Mouse (Mus musculus) olfactory bulb, adult 2 months (tissue): ENCODE results near the gene Agtrap. TPM values are rescaled to one million over a fixed set of nuclear protein-coding genes. Genes with fewer than 3 reads are reported as not detected.

Experiments used
- H3K27ac ChIP-seq: fragments of 200-500 bp; 2 replicates; pipeline ENCODE4 v1.5.1; 2012; ENCODE audit warnings: low read depth, low read length; ENCODE audit not compliant: insufficient read depth
- H3K4me1 ChIP-seq: fragments of 200-500 bp; 2 replicates; pipeline ENCODE4 v1.6.1; 2012; ENCODE audit warnings: low read length; ENCODE audit not compliant: control insufficient read depth, insufficient read depth
- H3K4me3 ChIP-seq: fragments of 200-500 bp; 2 replicates; pipeline ENCODE4 v1.5.1; 2012; ENCODE audit warnings: mild to moderate bottlenecking, low read depth, low read length, moderate library complexity; ENCODE audit not compliant: insufficient read depth
- CTCF ChIP-seq: fragments of 200-500 bp; IDR thresholded peaks from 2 replicates; pipeline ENCODE4 v1.5.1; 2012; ENCODE audit warnings: low read depth, mild to moderate bottlenecking, low read length, moderate library complexity; ENCODE audit not compliant: insufficient read depth
- POLR2A ChIP-seq: fragments of 200-500 bp; IDR thresholded peaks from 2 replicates; pipeline ENCODE4 v1.6.1; 2012; ENCODE audit warnings: mild to moderate bottlenecking, low read depth, low read length, moderate library complexity; ENCODE audit not compliant: insufficient read depth
- WGBS: fragments of 180-500 bp; shearing (Covaris S2); methylation state at CpG from one replicate; pipeline ENCODE4 v1.1.7; 2018; 5-methylcytosine and 5-hydroxymethylcytosine counted together
- polyA plus RNA-seq: library from polyadenylated mRNA; stranded (reverse); fragments of >200 nt; gene quantifications from 2 replicates; pipeline ENCODE4 v1.2.4, GENCODE M21; 2012; ENCODE audit warnings: low replicate concordance; ENCODE audit not compliant: missing spikeins, insufficient read depth, insufficient read length

Gene Agtrap
- polyA plus RNA-seq, 1 experiment, result not detected

DNA sequence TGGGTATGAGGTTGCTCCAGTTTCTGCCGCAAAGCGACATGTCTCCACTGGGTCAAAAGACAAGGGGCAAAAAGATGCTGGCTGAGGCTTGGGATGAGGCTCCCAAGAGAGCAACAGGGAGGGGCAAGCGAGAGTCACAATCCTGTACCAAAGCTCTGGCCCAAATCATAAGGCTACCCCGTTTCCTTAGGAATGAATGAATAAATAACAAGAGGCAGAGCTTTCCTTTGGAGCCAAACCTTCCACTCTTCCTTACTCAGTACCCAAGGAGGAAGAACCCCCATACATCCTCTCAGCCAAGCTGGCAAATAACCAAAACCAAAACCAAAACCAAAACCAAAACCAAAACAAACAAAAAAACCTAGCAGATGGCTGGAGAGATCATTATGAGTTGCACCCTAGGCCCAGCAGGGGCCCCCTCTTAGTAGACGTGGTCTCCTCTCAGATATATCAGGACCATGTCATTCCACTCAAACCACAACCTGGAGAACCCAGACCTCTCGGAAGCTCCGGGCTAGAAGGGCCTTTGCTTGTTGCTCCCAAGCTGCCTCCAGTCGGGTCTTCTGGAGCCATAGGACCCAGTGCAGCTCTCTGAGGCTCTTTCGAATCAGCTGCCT lies 18.1 kb downstream of the Agtrap start:
- WGBS, result 91% methylated on average over 9 of the region's 9 CpGs
- Histone ChIP-seq H3K27ac (no peak overlapping the region), H3K4me3 (no peak overlapping the region), H3K4me1 (peaks cover 6% of the 10 kb centered on the region; the same call in 1 of the 2 replicates)
- TF ChIP-seq CTCF, result no peak

DNA sequence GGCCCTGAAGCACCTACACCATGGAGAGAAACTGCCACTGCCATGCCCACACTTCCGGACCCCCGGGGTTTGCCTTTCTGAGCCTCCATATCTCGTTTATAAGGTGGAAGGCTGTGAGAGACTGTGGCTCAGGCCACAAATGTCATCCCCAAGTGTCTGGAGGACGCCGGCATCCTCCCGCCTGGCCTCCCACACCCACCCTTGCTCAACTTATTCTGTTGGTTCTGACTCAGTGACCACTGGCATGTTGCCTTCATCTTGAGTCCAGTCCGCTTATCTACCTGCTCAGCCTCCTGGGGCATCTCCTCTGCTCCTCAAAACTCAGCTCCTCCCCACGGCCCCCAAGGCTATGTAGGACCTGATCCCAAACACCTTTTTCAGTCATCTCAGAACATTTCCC lies 20.5 kb downstream of the Agtrap start:
- WGBS, result 90% methylated on average over 8 of the region's 8 CpGs
- TF ChIP-seq POLR2A (no peak), CTCF (no peak)
- H3K4me3 ChIP-seq, result no peak overlapping the region
- peaks cover 6% of the 10 kb centered on the region; the same call in 1 of the 2 replicates for H3K4me1 ChIP-seq
- H3K27ac ChIP-seq, result no peak overlapping the region

DNA sequence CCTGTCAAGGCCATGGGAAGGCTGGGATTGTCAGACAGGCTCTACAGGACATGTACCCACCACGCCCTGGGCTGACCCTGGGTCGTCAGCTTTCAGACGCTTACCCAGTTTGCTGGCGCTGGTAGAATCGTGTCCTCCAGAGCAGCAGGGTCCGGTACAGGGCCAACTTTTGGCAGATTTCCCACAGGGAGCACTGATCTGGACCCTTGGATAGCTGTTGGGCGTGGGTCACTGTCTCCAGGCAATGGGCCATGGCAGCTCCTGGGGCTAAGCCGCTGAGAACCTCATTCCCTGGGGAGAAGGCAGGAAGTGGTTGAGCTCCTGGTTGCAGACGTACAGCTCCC lies 21.5 kb downstream of the Agtrap start:
- Histone ChIP-seq H3K4me3 (no peak overlapping the region), H3K4me1 (peaks cover 6% of the 10 kb centered on the region; the same call in 1 of the 2 replicates), H3K27ac (no peak overlapping the region)
- TF ChIP-seq CTCF (no peak), POLR2A (no peak)
- WGBS, result 66% methylated on average over 9 of the region's 9 CpGs

DNA sequence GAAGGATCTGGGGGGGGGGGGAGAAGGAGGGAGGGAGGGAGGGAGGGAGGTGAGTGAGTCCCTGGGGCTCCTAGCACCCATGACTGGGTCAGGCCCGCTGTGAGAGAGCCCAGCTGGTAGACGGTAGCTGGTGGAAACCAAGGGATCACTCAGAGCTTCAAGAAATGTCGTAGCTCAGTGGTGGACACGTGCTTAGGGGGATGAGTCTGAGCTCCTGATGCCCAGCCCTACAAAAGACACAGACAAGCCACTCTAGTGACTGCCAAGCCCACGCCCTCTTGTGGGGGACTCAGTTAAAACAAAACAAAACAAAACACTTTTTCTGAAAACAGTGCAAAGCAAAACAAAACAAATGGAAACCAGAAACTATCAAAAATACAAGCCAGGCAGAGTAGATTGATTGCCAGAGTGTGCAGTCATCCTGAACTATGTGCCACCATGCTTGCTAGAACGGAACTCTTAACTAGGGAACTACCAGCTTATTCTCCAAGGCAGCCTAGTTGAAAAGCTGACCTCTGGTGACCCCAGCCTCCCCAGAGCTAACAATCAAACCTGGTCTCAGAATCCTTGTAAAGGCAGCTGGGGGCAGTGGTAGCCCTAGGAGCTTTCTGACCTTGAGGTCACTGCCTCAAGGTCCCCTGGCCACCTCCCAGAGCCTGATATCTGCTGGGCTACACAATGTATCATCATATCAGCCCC lies 22.0 kb downstream of the Agtrap start:
- H3K27ac ChIP-seq, result no peak overlapping the region
- peaks cover 6% of the 10 kb centered on the region; the same call in 1 of the 2 replicates for H3K4me1 ChIP-seq
- no peak overlapping the region for H3K4me3 ChIP-seq
- TF ChIP-seq CTCF (no peak), POLR2A (no peak)
- WGBS, result 48% methylated on average over 6 of the region's 6 CpGs

DNA sequence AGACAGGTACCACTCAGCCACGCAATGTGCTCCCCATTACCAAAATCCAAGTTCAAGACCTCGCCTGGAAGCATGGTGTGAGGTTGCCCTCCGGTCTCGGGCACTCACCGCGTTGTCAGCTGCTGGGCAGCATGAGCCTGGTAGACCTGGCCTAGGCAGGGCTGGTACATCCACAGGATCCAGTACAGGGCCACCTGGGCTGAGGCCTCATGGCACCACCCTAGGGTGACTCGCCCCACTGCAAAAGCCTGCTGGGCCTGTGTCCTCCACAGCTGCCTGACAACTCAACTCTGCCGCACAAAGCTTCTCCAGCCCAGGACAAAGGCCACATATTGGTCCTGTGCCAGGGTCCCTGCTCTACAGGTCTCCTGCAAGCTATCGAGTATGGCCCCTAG lies 26.7 kb downstream of the Agtrap start:
- H3K4me1 ChIP-seq, result no peaks in the 10 kb centered on the region
- H3K27ac ChIP-seq, result no peak overlapping the region
- WGBS, result 89% methylated on average over 9 of the region's 9 CpGs
- H3K4me3 ChIP-seq, result no peak overlapping the region
- TF ChIP-seq CTCF, result no peak
- TF ChIP-seq POLR2A, result no peak

DNA sequence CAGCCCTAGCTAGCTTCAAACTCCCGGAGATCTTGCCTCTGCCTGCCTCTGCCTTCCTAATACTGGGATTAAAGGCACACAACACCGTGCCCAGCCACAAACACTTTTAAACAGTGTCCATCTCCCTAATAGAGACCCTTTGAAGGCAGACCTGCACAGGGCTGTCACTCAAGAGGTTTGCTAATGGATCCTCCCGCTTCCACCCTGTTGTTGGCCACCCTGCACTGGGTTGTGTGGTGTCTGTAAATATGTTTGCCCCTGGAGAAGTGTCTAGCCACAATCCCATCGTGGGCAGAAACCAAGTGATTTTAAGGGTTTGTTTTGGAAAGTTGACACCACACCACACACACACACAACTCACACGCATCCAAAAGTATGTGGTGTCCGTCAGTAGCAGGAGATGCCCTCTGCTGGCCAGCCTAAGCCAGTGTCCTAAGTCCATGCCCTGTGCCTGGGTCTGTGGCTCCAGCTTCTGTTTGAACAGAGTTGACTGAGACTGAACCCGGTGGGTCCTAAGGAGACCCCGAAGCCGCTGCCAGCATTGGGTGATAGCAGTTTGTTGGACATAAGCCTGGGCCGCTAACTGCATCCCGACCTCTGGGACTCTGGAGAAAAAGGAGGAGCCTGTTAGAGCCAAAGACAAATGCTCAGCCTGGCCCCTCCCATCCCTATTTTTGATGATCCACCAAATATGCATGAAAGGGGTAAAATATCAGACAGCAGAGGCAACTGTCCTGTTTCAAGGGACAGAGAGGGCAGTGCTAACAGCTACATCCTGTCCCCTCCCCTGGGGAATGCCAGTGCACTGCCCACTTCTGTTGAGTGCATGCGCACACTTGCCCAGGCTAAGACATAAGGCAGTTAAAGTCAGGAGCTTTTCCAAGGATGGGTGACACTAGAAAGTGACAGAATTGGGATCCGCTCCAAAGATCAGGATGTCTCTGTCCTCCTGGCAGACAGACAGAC lies 27.4 kb downstream of the Agtrap start:
- no peak overlapping the region for H3K27ac ChIP-seq
- H3K4me3 ChIP-seq, result no peak overlapping the region
- WGBS, result 49% methylated on average over 13 of the region's 13 CpGs
- H3K4me1 ChIP-seq, result no peaks in the 10 kb centered on the region
- TF ChIP-seq POLR2A, result no peak
- peak; percentile 24; the same call in 1 of the 2 replicates for TF ChIP-seq CTCF

DNA sequence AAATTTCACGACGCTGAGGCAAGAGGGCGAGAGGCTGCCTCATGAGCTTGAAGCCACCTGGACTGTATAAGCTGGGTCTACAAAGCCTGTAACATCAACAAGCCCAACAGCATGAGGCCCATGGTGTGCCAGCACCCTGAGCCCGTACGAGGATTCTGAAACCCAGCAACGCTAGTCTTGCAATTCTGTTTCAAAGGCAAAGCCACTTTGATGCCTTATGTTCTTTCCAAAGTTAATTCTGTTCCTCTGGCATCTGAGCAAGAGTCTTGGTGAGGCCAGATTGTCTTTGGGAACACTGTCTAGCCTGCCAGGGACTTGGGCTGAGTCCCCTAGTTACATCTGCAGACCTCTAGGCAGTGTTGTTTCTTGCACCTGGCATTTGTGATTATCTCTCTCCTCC lies 28.8 kb downstream of the Agtrap start:
- H3K4me3 ChIP-seq, result no peak overlapping the region
- 72% methylated on average over 6 of the region's 6 CpGs for WGBS
- no peaks in the 10 kb centered on the region for H3K4me1 ChIP-seq
- TF ChIP-seq CTCF (no peak), POLR2A (no peak)
- no peak overlapping the region for H3K27ac ChIP-seq

DNA sequence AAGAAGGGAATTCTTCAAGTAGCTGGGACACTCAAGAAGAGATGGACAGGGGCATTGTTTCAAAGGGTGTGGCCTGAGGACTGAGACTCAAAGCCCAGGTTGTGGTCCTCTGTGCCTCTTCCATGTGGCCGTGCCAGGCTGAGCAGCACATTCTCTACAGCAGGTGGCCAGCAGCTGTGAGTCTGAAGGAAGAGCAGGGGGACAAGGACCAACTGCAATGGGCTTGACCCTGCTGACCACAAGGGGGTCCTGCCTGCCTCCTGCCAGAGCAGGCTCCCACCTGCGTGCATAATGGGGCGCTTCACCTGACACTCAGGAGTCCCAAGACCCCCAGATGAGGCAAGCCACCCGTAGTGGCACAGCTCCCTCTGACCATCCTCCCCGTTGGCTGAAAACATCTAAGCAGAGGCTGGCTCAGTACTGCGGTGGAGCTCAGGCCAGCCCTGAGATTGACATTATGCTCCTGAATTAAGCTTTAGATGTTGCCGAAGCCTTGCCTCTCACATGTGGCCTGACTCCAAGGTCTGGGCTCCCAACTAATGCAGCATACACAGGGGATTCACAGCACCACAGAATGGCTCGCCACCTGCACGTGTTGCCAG lies 29.5 kb downstream of the Agtrap start:
- Histone ChIP-seq H3K4me3 (no peak overlapping the region), H3K27ac (no peak overlapping the region), H3K4me1 (no peaks in the 10 kb centered on the region)
- 78% methylated on average over 9 of the region's 9 CpGs for WGBS
- no peak for TF ChIP-seq POLR2A
- TF ChIP-seq CTCF, result no peak
